Mouse (Mus musculus): Measurements from ENCODE around the gene Homer2. TPM values are rescaled to one million over a fixed set of nuclear protein-coding genes. Genes with fewer than 3 reads are reported as not detected.

Gene Homer2
- polyA plus RNA-seq, 1 experiment from 2014 or later = 16.4 TPM

DNA sequence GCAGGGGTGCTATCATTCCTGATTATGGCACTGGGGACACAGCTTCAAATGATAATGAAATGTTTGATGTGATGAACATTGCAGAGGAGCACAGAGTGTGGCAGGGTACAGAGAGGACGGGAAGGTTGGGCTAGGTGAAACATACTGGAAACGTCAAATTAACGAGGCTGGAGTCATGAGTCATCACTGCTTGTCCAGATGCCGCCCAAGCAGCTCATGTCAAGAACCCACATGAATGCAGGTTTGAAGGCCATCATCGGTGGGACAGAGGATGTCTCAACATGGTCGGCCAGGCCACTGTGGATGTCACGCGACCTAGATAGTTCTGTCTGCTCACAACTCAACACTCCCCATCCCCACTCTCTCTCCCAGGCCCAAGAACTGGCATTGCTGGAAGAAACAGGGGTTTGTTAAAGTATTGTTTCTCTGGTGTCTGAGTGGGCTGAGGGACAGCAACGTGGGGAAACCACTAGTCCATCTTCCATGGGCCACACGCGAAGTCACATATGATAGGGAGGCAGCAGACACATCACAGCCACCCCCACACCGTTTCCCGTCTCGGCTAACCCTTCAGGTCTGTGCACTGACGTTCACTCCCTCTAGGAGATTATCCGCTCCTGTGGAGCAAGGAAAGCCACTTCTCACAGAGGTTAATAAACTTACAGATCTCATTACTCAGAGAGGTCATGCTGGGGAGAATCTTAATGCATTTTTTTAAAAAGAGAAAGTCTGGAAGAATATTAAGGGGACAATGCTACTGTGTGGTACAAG is 11.4 kb downstream of the Homer2 start:
- H3K36me3 ChIP-seq = no peaks in the 10 kb centered on the region
- no peak for ATAC-seq (ENCODE audit: insufficient number of reproducible peaks, insufficient read depth, low FRiP score, low TSS enrichment, low read depth)
- WGBS = 81% methylated on average over 16 of the region's 16 CpGs
- H3K27me3 ChIP-seq = no peaks in the 10 kb centered on the region
- H3K4me2 ChIP-seq = no peak overlapping the region
- H3K4me1 ChIP-seq = peaks cover 3% of the 10 kb centered on the region; the same call in 1 of the 2 replicates
- no peaks in the 10 kb centered on the region for H3K9me3 ChIP-seq
- no peak overlapping the region for H3K27ac ChIP-seq
- no peak overlapping the region for H3K4me3 ChIP-seq
- no peak overlapping the region for H3K9ac ChIP-seq

DNA sequence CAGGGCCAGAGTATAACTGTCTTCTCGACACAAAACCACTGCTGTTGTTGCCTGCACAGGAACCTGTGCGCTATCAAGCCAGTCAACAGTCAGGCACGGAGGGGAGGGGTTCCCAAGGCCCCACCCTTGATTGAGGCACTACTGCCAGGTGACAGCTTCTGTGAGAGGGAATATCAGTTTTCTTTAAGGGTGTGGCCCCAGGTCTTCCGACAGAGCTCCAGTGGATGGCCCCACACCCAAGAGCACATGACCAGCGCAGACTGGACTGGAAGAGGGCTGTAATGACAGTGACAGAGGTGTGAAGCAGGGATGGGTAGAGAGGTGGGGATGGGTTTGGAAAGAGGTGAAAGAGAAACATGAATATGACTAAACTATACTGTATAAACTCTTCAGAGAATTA is 16.3 kb downstream of the Homer2 start:
- WGBS = 81% methylated on average over 5 of the region's 5 CpGs
- H3K27me3 ChIP-seq = no peaks in the 10 kb centered on the region; the same call in 1 of the 2 replicates

DNA sequence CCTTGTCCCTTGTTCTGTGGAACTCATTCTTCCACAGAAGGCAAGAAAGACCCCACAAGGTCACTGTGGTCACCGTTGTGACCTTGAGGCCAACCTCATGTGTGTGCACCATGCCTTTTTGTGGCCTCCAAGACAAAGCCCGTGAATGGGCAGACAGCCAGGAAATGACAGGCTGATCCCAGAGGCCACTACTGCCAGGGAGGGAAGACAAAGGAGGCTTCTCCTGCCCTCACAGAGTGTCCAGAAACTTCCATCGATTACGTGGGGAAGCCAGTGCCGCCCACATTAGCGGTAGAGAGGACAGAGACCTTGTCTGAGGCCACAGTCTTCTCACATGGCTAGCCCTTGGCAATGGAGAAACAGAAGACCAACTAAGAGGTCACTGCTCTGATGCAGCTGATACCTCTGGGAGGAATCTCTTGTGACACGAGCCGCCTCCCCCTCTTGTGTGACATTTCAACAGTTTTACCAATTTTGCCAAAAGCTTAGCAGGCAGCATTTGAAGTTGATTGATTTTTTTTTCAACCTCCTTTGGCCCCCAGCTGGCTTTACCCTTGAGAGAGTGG is 18.1 kb downstream of the Homer2 start:
- H3K9me3 ChIP-seq = no peaks in the 10 kb centered on the region
- H3K27ac ChIP-seq = no peak overlapping the region
- H3K36me3 ChIP-seq = no peaks in the 10 kb centered on the region
- ATAC-seq (ENCODE audit: insufficient number of reproducible peaks, insufficient read depth, low FRiP score, low TSS enrichment, low read depth) = no peak
- no peak overlapping the region for H3K9ac ChIP-seq
- 70% methylated on average over 8 of the region's 8 CpGs for WGBS
- peaks cover 3% of the 10 kb centered on the region; the same call in 1 of the 2 replicates for H3K4me1 ChIP-seq
- H3K4me2 ChIP-seq = no peak overlapping the region
- H3K4me3 ChIP-seq = no peak overlapping the region
- H3K27me3 ChIP-seq = no peaks in the 10 kb centered on the region; the same call in 1 of the 2 replicates

More for the DNA sequence above, 16.3 kb downstream of the Homer2 start:
- Histone ChIP-seq H3K4me3 (no peak overlapping the region), H3K4me2 (no peak overlapping the region), H3K36me3 (no peaks in the 10 kb centered on the region), H3K27ac (no peak overlapping the region), H3K4me1 (peaks cover 3% of the 10 kb centered on the region; the same call in 1 of the 2 replicates), H3K9ac (no peak overlapping the region), H3K9me3 (no peaks in the 10 kb centered on the region)
- ATAC-seq (ENCODE audit: insufficient number of reproducible peaks, insufficient read depth, low FRiP score, low TSS enrichment, low read depth) = no peak

DNA sequence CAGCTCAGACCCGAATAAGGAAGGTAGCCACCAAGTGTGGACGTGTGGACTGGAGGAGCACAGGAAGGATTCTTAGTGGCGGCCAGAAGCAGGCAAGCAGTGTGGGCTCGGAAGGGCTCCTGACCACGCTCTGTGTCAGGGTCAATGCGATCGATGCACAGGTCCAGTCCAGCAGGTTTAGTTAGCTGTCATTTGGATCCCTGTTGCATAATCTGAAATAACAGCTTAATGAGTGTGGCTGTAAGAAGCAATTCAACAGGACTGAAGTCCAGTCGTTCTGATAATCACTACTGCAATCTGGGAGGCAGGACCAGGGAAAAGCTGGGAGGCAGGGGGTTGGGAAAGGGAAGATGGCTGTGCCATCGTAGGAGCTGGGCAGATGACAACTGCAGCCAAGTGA is 18.9 kb downstream of the Homer2 start:
- H3K4me1 ChIP-seq = peaks cover 3% of the 10 kb centered on the region; the same call in 1 of the 2 replicates
- no peak for ATAC-seq (ENCODE audit: insufficient number of reproducible peaks, insufficient read depth, low FRiP score, low TSS enrichment, low read depth)
- no peak overlapping the region for H3K4me2 ChIP-seq
- H3K4me3 ChIP-seq = no peak overlapping the region
- no peaks in the 10 kb centered on the region; the same call in 1 of the 2 replicates for H3K27me3 ChIP-seq
- no peak overlapping the region for H3K27ac ChIP-seq
- H3K36me3 ChIP-seq = no peaks in the 10 kb centered on the region
- no peaks in the 10 kb centered on the region for H3K9me3 ChIP-seq
- H3K9ac ChIP-seq = no peak overlapping the region
- WGBS = 74% methylated on average over 9 of the region's 9 CpGs

DNA sequence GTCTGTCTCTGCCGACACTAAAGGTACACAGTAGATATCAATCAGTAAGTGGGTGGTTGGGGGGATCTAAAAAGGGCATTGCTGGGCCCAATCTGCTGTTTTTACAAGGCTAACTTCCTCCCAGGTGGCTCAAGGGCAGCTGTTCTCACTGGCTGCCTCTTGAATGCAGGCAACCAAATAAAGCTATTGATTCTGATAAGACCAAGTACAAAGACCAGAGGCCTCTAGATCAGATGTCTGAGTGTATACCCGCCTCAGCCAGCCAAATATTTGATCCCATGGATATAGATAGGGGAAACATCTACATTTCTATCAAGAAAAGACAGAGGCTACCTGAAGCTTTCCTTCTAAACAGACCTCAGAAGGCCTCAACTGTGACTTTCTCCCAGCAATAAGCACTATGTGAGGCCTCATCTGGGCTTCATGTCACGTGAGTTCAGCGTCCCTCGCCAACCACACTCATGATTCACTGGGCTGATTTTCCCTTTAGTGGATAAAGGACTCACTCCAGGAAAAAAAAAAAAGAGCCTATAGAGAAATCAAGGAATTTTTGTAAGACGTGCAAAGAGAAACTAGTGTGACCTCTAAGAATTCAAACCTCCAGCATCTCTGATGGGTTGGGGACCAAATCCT is 19.5 kb downstream of the Homer2 start:
- H3K27me3 ChIP-seq = no peaks in the 10 kb centered on the region; the same call in 1 of the 2 replicates
- H3K4me2 ChIP-seq = no peak overlapping the region
- H3K4me1 ChIP-seq = peaks cover 3% of the 10 kb centered on the region; the same call in 1 of the 2 replicates
- WGBS = 86% methylated on average over 6 of the region's 6 CpGs
- H3K9me3 ChIP-seq = no peaks in the 10 kb centered on the region
- H3K9ac ChIP-seq = no peak overlapping the region
- no peaks in the 10 kb centered on the region for H3K36me3 ChIP-seq
- ATAC-seq (ENCODE audit: insufficient number of reproducible peaks, insufficient read depth, low FRiP score, low TSS enrichment, low read depth) = no peak
- H3K4me3 ChIP-seq = no peak overlapping the region
- no peak overlapping the region for H3K27ac ChIP-seq

DNA sequence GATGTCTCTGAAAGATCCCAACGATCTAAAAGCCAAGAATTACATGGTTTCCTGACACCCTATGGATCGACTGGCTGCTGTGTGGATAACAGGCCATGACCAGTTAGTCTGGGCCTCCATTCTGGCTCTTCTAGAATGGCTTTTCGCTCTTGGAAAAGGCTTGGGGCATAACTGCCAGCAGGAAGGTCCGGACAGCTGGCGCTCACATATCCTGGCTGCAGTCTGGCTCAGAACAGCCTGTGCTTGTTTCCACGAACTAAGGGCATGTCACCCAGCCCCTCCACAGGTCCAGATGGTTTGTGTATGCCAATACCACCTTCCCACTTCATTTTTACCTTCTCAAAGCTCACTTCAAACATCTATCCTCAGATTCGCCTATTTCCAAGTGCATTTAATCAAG is 22.0 kb downstream of the Homer2 start:
- no peak for ATAC-seq (ENCODE audit: insufficient number of reproducible peaks, insufficient read depth, low FRiP score, low TSS enrichment, low read depth)
- Histone ChIP-seq H3K4me1 (no peaks in the 10 kb centered on the region), H3K9me3 (no peaks in the 10 kb centered on the region), H3K27ac (no peak overlapping the region), H3K4me2 (no peak overlapping the region), H3K27me3 (no peaks in the 10 kb centered on the region; the same call in 1 of the 2 replicates), H3K4me3 (no peak overlapping the region), H3K9ac (no peak overlapping the region), H3K36me3 (no peaks in the 10 kb centered on the region)
- 66% methylated on average over 7 of the region's 7 CpGs for WGBS

DNA sequence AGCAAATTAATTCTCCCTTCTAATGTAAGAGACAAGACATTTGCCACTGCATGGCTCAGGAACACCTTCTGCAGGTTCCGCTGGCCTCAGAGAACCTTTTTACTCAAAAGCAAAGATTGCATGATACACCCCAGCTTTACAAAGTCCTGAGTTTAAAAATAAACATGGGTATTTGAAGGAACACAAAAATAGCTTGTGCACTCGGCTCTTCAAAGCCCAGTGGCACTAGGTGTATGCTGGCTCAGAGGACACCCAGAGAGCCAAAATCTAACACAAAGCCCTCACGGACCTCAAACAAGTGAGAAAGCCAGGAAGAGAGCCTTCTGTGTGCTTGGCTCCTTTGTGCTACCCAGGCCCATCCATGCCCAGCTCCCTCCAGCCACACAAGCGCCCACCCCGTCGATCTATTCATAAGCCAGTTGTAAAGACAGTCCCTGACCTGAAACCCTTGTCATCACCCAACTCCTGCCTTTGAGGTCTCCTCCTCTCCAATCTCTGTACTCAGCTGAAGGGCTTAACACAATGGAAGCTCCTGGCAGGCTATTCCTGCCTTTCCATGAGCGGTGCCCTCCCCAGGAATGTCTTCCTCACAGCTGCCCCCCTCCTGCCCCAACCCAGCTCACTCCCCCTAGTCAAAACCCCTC is 23.4 kb downstream of the Homer2 start:
- 73% methylated on average over 7 of the region's 7 CpGs for WGBS

DNA sequence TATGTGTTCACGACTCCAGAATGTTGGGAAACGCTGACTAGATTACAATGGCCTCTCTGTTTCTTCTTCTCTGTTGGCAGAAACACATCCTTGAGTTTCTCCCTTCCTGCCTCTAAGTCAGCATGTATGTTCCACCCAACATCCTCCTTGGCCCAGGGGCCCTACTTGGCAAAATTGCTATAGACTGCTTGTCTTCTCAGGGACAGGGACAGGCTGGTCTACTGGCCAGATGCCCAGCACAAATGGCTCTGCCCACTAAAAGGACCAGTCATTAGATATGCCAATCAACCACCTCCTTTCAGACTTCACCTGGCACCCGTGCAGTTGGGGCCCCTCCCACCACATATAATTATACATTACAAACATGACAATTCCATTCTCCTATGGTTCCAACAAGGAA is 25.9 kb downstream of the Homer2 start:
- H3K36me3 ChIP-seq = no peaks in the 10 kb centered on the region
- H3K4me1 ChIP-seq = no peaks in the 10 kb centered on the region
- H3K4me3 ChIP-seq = no peak overlapping the region
- H3K27me3 ChIP-seq = no peaks in the 10 kb centered on the region
- no peak overlapping the region for H3K4me2 ChIP-seq
- no peak overlapping the region for H3K9ac ChIP-seq
- WGBS = 77% methylated on average over 3 of the region's 3 CpGs
- H3K9me3 ChIP-seq = no peaks in the 10 kb centered on the region
- no peak for ATAC-seq (ENCODE audit: insufficient number of reproducible peaks, insufficient read depth, low FRiP score, low TSS enrichment, low read depth)
- H3K27ac ChIP-seq = no peak overlapping the region

More for the DNA sequence above, 23.4 kb downstream of the Homer2 start:
- no peaks in the 10 kb centered on the region for H3K36me3 ChIP-seq
- no peak overlapping the region for H3K4me2 ChIP-seq
- no peak overlapping the region for H3K9ac ChIP-seq
- no peaks in the 10 kb centered on the region for H3K4me1 ChIP-seq
- no peak overlapping the region for H3K27ac ChIP-seq
- H3K27me3 ChIP-seq = no peaks in the 10 kb centered on the region; the same call in 1 of the 2 replicates
- H3K9me3 ChIP-seq = no peaks in the 10 kb centered on the region
- H3K4me3 ChIP-seq = no peak overlapping the region
- no peak for ATAC-seq (ENCODE audit: insufficient number of reproducible peaks, insufficient read depth, low FRiP score, low TSS enrichment, low read depth)

DNA sequence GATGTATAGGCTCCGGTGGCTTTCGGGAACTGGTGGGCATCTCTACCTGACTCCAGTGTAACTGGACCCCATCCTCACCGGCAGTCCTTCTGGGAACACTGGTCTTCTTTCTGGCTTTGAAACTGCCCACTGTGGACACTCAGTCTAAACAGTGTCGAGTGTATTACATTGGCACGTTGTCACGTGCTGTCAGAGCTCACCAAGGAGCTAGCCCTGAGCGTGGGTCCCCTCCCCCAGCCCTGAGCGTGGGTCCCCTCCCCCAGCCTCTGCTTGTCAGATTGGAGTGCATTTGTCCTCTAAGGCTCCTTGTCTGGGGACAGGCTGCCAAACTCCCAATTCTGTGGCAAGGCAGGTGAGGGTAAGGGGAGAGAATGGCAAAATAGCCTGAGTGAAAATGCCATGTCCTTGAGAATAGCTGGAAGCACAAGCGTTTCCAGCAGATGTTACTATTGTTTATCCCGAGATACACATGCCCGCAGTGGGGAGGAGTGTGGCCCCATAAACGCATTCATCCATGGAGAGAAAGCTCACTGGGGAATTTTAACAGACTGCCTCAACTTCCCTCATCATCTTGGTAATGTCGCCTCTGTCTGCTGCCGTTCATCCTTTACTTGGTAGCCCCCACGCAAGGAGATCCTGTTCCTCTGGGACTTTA is 33.8 kb downstream of the Homer2 start:
- Histone ChIP-seq H3K9me3 (no peaks in the 10 kb centered on the region), H3K4me1 (peaks cover 15% of the 10 kb centered on the region; the same call in 1 of the 2 replicates), H3K27ac (no peak overlapping the region), H3K36me3 (no peaks in the 10 kb centered on the region), H3K9ac (no peak overlapping the region), H3K4me3 (no peak overlapping the region), H3K4me2 (no peak overlapping the region), H3K27me3 (no peaks in the 10 kb centered on the region)
- WGBS = 55% methylated on average over 15 of the region's 15 CpGs
- no peak for ATAC-seq (ENCODE audit: insufficient number of reproducible peaks, insufficient read depth, low FRiP score, low TSS enrichment, low read depth)

DNA sequence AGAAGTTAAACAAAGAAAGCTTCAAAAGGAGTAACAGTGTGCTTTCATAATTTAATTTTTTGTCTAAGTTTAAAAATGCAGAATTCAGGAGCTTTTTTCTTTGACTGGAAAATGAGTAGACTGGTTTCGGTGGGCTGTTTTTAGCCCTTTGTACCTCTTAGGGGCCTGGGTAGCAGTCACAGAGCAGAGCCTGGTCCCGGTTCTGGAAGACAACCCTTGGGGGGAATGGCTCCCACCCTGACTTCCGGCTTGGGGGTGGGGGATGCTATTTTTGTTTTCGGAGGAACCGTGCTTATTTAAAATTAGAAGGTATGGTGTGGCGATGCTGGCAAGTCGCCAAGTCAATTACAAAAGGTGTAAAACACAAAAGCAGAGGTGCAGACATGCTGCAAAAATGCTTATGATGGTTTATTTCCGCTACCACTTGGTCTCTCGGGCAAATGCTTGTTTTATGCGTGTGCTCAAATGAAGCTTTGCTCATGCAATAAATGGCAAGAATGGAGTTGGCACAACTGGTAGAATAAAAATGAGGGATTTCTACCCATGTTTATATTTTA is 34.5 kb downstream of the Homer2 start:
- Histone ChIP-seq H3K36me3 (no peaks in the 10 kb centered on the region), H3K4me2 (no peak overlapping the region; the same call in 1 of the 2 replicates), H3K4me1 (peaks cover 15% of the 10 kb centered on the region; the same call in 1 of the 2 replicates), H3K4me3 (no peak overlapping the region), H3K27ac (no peak overlapping the region), H3K27me3 (no peaks in the 10 kb centered on the region), H3K9me3 (no peaks in the 10 kb centered on the region), H3K9ac (no peak overlapping the region)
- ATAC-seq (ENCODE audit: insufficient number of reproducible peaks, insufficient read depth, low FRiP score, low TSS enrichment, low read depth) = no peak
- 62% methylated on average over 10 of the region's 10 CpGs for WGBS

DNA sequence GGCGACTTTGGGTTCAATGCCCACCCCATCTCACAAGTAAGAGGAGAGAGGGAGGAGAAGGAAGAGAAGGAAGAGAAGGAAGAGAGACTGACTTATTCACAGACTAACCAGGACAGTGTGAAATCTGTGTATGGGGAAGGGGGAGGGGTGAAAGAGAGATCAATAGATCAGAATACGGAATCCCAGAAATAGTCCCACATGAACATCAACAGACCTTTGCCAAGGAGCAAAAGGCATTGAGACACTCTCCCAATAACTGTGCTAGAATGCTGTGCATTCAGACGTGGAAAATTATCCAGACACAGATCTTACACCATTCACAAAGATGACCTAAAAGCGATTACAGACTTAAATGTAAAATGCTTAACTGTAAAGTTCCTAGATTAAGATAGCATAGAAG is 40.2 kb downstream of the Homer2 start:
- no peak overlapping the region for H3K27ac ChIP-seq
- no peak overlapping the region for H3K4me3 ChIP-seq
- H3K4me2 ChIP-seq = no peak overlapping the region
- no peaks in the 10 kb centered on the region for H3K9me3 ChIP-seq
- no peaks in the 10 kb centered on the region for H3K27me3 ChIP-seq
- WGBS = 86% methylated on average over 4 of the region's 4 CpGs
- H3K36me3 ChIP-seq = no peaks in the 10 kb centered on the region
- no peak overlapping the region for H3K9ac ChIP-seq
- H3K4me1 ChIP-seq = 0 out of 2 replicates have a peak, but pooled peaks cover under 1% of the 10 kb centered on the region
- ATAC-seq (ENCODE audit: insufficient number of reproducible peaks, insufficient read depth, low FRiP score, low TSS enrichment, low read depth) = no peak

Data from embryonic facial prominence, embryonic 13.5 days (tissue).